Mouse (Mus musculus): ENCODE measurements around the gene Mfsd11.
"Not testable (repeated sequence)": the region's sequence is repeated elsewhere in the genome, so short reads cannot be mapped to it uniquely, and the experiment has no call there.

Gene Mfsd11

GRCm38 (mm10) chr11:116880839-116881238 lies 28.6 kb downstream of the Mfsd11 start:
- DNase-seq (ENCODE audit: extremely low spot score, low read depth, low spot score): no peak

GRCm38 (mm10) chr11:116881440-116881839 lies 29.2 kb downstream of the Mfsd11 start:
- no peak for DNase-seq (ENCODE audit: extremely low spot score, low read depth, low spot score)

- DNase-seq (ENCODE audit: extremely low spot score, low read depth, low spot score): no peak
Observed at GRCm38 (mm10) chr11:116882446-116882845, 30.2 kb downstream of the Mfsd11 start.

- no peak for DNase-seq (ENCODE audit: extremely low spot score, low read depth, low spot score)
Observed at GRCm38 (mm10) chr11:116884061-116884460, 31.8 kb downstream of the Mfsd11 start.

GRCm38 (mm10) chr11:116885275-116886151 lies 33.3 kb downstream of the Mfsd11 start:
- peak; percentile 77 for DNase-seq (ENCODE audit: extremely low spot score, low read depth, low spot score)

GRCm38 (mm10) chr11:116887136-116887535 lies 34.9 kb downstream of the Mfsd11 start:
- no peak for DNase-seq (ENCODE audit: extremely low spot score, low read depth, low spot score)

GRCm38 (mm10) chr11:116893532-116894442 lies 41.5 kb downstream of the Mfsd11 start:
- no peak for DNase-seq (ENCODE audit: extremely low spot score, low read depth, low spot score)

- DNase-seq (ENCODE audit: extremely low spot score, low read depth, low spot score): no peak
Observed at GRCm38 (mm10) chr11:116895402-116895801, 43.2 kb downstream of the Mfsd11 start.

GRCm38 (mm10) chr11:116899247-116899646 lies 47.0 kb downstream of the Mfsd11 start:
- DNase-seq (ENCODE audit: extremely low spot score, low read depth, low spot score): no peak

GRCm38 (mm10) chr11:116902588-116902987 lies 50.3 kb downstream of the Mfsd11 start:
- DNase-seq (ENCODE audit: extremely low spot score, low read depth, low spot score): not testable (repeated sequence)

- DNase-seq (ENCODE audit: extremely low spot score, low read depth, low spot score): no peak
Observed at GRCm38 (mm10) chr11:116905741-116906456, 53.7 kb downstream of the Mfsd11 start.

GRCm38 (mm10) chr11:116913573-116913972 lies 61.3 kb downstream of the Mfsd11 start:
- no peak for DNase-seq (ENCODE audit: extremely low spot score, low read depth, low spot score)

- no peak for DNase-seq (ENCODE audit: extremely low spot score, low read depth, low spot score)
Observed at GRCm38 (mm10) chr11:116914267-116914885, 62.1 kb downstream of the Mfsd11 start.

GRCm38 (mm10) chr11:116915241-116915640 lies 63.0 kb downstream of the Mfsd11 start:
- no peak for DNase-seq (ENCODE audit: extremely low spot score, low read depth, low spot score)

GRCm38 (mm10) chr11:116917361-116917760 lies 65.1 kb downstream of the Mfsd11 start:
- no peak for DNase-seq (ENCODE audit: extremely low spot score, low read depth, low spot score)

- DNase-seq (ENCODE audit: extremely low spot score, low read depth, low spot score): peak; percentile 61
Observed at GRCm38 (mm10) chr11:116918323-116919185, 66.3 kb downstream of the Mfsd11 start, which contains the start of gene Mgat5b. Mgat5b (plus strand) TSS chr11:116918863.

- DNase-seq (ENCODE audit: extremely low spot score, low read depth, low spot score): no peak
Observed at GRCm38 (mm10) chr11:116919186-116920020, 67.2 kb downstream of the Mfsd11 start.

GRCm38 (mm10) chr11:116920746-116921145 lies 68.5 kb downstream of the Mfsd11 start:
- no peak for DNase-seq (ENCODE audit: extremely low spot score, low read depth, low spot score)

GRCm38 (mm10) chr11:116922058-116922457 lies 69.8 kb downstream of the Mfsd11 start:
- no peak for DNase-seq (ENCODE audit: extremely low spot score, low read depth, low spot score)

Measured in hindlimb bud, embryonic 11.5 days (tissue).